15 mouse cellular contexts compared by ENCODE assay signal in genomic region chr15:101274380-101274779, GRCm38 (mm10). TPM values are rescaled to one million over a fixed set of nuclear protein-coding genes. Genes with fewer than 3 reads are reported as not detected.
"Had no signal": no experiment of that assay in that cellular context is flagged by ENCODE, and none has a peak within 500 bp of the region (broad histone marks: within the 10 kb centered on the region; RNA-seq: fewer than 3 reads in every experiment).

No protein-coding gene starts in this region.

- H3K9ac ChIP-seq: kidney, embryonic 15.5 days; limb, embryonic 15.5 days; liver, embryonic 12.5 days; neural tube, embryonic 12.5 days had no signal

- H3K4me1 ChIP-seq: liver, embryonic 12.5 days had no signal

- H3K9me3 ChIP-seq: kidney, embryonic 15.5 days; limb, embryonic 15.5 days; liver, embryonic 12.5 days; midbrain, embryonic 10.5 days; neural tube, embryonic 12.5 days had no signal

- H3K4me3 ChIP-seq: kidney, embryonic 15.5 days; limb, embryonic 15.5 days; liver, embryonic 12.5 days; midbrain, embryonic 10.5 days; myocyte; neural tube, embryonic 12.5 days had no signal

- DNase-seq: kidney, adult 2 months; kidney, postnatal 14 days; midbrain, embryonic 14.5 days; retina, postnatal 1 day; right cerebral cortex, postnatal 4 days; spleen, adult 18-20 months; thymus, adult 18-20 months; thymus, postnatal 14 days had no signal

- H3K27me3 ChIP-seq: kidney, embryonic 15.5 days; limb, embryonic 15.5 days; neural tube, embryonic 12.5 days had no signal

- ATAC-seq: liver, embryonic 12.5 days had no signal

- H3K4me2 ChIP-seq: kidney, embryonic 15.5 days; limb, embryonic 15.5 days; liver, embryonic 12.5 days; neural tube, embryonic 12.5 days had no signal

- H3K27ac ChIP-seq: kidney, embryonic 15.5 days; limb, embryonic 15.5 days; liver, embryonic 12.5 days; midbrain, embryonic 10.5 days; neural tube, embryonic 12.5 days had no signal

RNA-seq across cellular contexts. Expression of gene 6030408B16Rik, which starts 18.6 kb away (rescaled TPM):
- polyA plus RNA-seq: large intestine, adult 2 months had no signal
